In the genomic region with DNA sequence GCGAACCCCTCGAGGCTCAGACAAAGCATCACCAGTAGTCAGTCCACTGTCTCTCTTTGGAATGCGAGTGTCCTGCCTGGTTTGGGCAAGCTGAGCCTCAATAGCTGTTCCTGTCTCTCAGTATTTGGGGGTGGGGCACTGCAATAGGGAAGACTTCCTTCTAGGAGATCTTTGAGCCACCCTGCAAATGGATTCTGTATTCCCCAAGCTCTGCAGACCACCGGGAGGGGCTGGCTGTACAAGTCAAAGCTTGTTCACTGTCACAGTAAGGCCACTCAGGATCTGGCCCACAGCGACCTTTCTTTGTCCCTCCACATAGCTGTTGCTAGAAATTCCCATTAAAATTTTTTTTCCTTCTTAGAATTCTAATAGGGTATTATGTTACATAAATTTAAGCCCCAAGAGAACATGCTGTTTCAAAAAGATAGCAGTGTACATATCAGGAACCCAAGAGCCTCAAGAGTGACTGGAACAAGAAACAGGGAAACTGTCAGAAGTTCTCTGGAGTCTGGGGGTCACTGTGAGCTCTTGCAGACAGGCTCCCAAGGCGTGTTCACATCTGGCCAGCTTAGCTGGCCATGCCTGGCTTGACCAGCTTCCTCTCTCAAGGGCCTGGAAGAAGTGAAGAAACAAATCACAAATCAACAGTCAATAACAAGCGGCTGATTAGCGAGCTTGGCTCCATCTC, we compare ENCODE assay signal across 11 mouse cellular contexts. TPM values are rescaled to one million over a fixed set of nuclear protein-coding genes. Genes with fewer than 3 reads are reported as not detected.
A peak's percentile ranks its signal among the peaks of the same experiment; 100 is the strongest.
DNase-seq lines count a peak whose midpoint lies in the region; ATAC-seq and TF ChIP-seq lines count a peak whose summit lies in the region.
"Had no signal": no experiment of that assay in that cellular context is flagged by ENCODE, and none has a peak within 500 bp of the region (broad histone marks: within the 10 kb centered on the region; RNA-seq: fewer than 3 reads in every experiment).

No protein-coding gene starts in this region.

- H3K9me3 ChIP-seq in forebrain, embryonic 10.5 days: no peaks in the 10 kb centered on the region
- no peaks in the 10 kb centered on the region for H3K9me3 ChIP-seq in forebrain, postnatal 0 days (ENCODE audit: low read length)
- no peaks in the 10 kb centered on the region for H3K9me3 ChIP-seq in kidney, postnatal 0 days (replicated peaks; ENCODE audit: low read length)
- no peaks in the 10 kb centered on the region for H3K9me3 ChIP-seq in limb, embryonic 15.5 days
- H3K9me3 ChIP-seq: hindbrain, embryonic 13.5 days; midbrain, embryonic 12.5 days had no signal

- peak overlapping the region; percentile 82; the same call in 1 of the 2 replicates for H3K27ac ChIP-seq in forebrain, embryonic 10.5 days
- no peak overlapping the region for H3K27ac ChIP-seq in forebrain, postnatal 0 days (ENCODE audit: low read depth, low read length)
- no peak overlapping the region; the same call in 1 of the 2 replicates for H3K27ac ChIP-seq in kidney, postnatal 0 days
- H3K27ac ChIP-seq in embryonic fibroblast, embryonic 13.5 days (ENCODE audit: insufficient read depth, low read length): peak overlapping the region; percentile 65; the same call in 1 of the 2 replicates
- H3K27ac ChIP-seq in limb, embryonic 15.5 days: peak overlapping the region; percentile 88

- H3K9ac ChIP-seq in forebrain, postnatal 0 days: no peak overlapping the region
- H3K9ac ChIP-seq in kidney, postnatal 0 days (ENCODE audit: low read depth, low read length): no peak overlapping the region
- no peak overlapping the region for H3K9ac ChIP-seq in limb, embryonic 15.5 days
- H3K9ac ChIP-seq: hindbrain, embryonic 13.5 days; midbrain, embryonic 12.5 days had no signal

- H3K4me3 ChIP-seq in forebrain, embryonic 10.5 days: no peak overlapping the region
- no peak overlapping the region for H3K4me3 ChIP-seq in forebrain, postnatal 0 days (ENCODE audit: low read depth, low read length)
- no peak overlapping the region for H3K4me3 ChIP-seq in kidney, postnatal 0 days (replicated peaks; ENCODE audit: low read depth, low read length)
- H3K4me3 ChIP-seq in embryonic fibroblast, embryonic 13.5 days (ENCODE audit: insufficient read depth, low read length): no peak overlapping the region
- H3K4me3 ChIP-seq in limb, embryonic 15.5 days: no peak overlapping the region
- H3K4me3 ChIP-seq: hindbrain, embryonic 13.5 days; midbrain, embryonic 12.5 days had no signal

- 77% methylated on average over 8 of the region's 8 CpGs for WGBS in forebrain, embryonic 10.5 days
- 82% methylated on average over 8 of the region's 8 CpGs for WGBS in forebrain, postnatal 0 days
- 70% methylated on average over 8 of the region's 8 CpGs for WGBS in kidney, postnatal 0 days
- WGBS in limb, embryonic 15.5 days: 54% methylated on average over 8 of the region's 8 CpGs

- TF ChIP-seq POLR2A in embryonic fibroblast, embryonic 13.5 days (IDR thresholded peaks at IDR 0.05; ENCODE audit: low read depth, low read length): no peak

- no peak overlapping the region for H3K4me2 ChIP-seq in forebrain, postnatal 0 days (ENCODE audit: low read depth)
- no peak overlapping the region for H3K4me2 ChIP-seq in kidney, postnatal 0 days (ENCODE audit: low read length)
- H3K4me2 ChIP-seq in limb, embryonic 15.5 days: no peak overlapping the region
- H3K4me2 ChIP-seq: hindbrain, embryonic 13.5 days; liver, embryonic 11.5 days; midbrain, embryonic 12.5 days had no signal

- H3K36me3 ChIP-seq in forebrain, embryonic 10.5 days (replicated peaks): no peaks in the 10 kb centered on the region
- no peaks in the 10 kb centered on the region for H3K36me3 ChIP-seq in forebrain, postnatal 0 days (ENCODE audit: insufficient read depth)
- no peaks in the 10 kb centered on the region for H3K36me3 ChIP-seq in kidney, postnatal 0 days (ENCODE audit: insufficient read depth, low read length)
- no peaks in the 10 kb centered on the region for H3K36me3 ChIP-seq in limb, embryonic 15.5 days
- H3K36me3 ChIP-seq: hindbrain, embryonic 13.5 days; midbrain, embryonic 12.5 days had no signal

- ATAC-seq in forebrain, postnatal 0 days: no peak
- ATAC-seq in kidney, postnatal 0 days (replicated peaks; ENCODE audit: low FRiP score, low read depth): no peak
- ATAC-seq in limb, embryonic 15.5 days (ENCODE audit: insufficient number of reproducible peaks, low FRiP score, low TSS enrichment, low read depth): no peak
- ATAC-seq in monocyte, adult 5-6 weeks (replicated peaks; ENCODE audit: insufficient number of reproducible peaks, low FRiP score, low TSS enrichment, poor library complexity, severe bottlenecking): no peak

- no peaks in the 10 kb centered on the region for H3K27me3 ChIP-seq in forebrain, embryonic 10.5 days (ENCODE audit: poor library complexity, severe bottlenecking)
- H3K27me3 ChIP-seq in forebrain, postnatal 0 days (ENCODE audit: insufficient read depth, low read length): no peaks in the 10 kb centered on the region
- H3K27me3 ChIP-seq in kidney, postnatal 0 days (ENCODE audit: insufficient read depth, low read length): no peaks in the 10 kb centered on the region
- H3K27me3 ChIP-seq in limb, embryonic 15.5 days: no peaks in the 10 kb centered on the region
- H3K27me3 ChIP-seq: hindbrain, embryonic 13.5 days; midbrain, embryonic 12.5 days had no signal

- DNase-seq in forebrain, embryonic 10.5 days (ENCODE audit: extremely low spot score, low spot score): no peak
- no peak for DNase-seq in forebrain, postnatal 0 days
- DNase-seq in kidney, postnatal 0 days (ENCODE audit: low spot score): peak; percentile 44
- DNase-seq in kidney, adult 18-20 months: no peak
- DNase-seq in retina, postnatal 1 day: no peak

- peaks cover 27% of the 10 kb centered on the region for H3K4me1 ChIP-seq in forebrain, embryonic 10.5 days
- H3K4me1 ChIP-seq in forebrain, postnatal 0 days (ENCODE audit: insufficient read depth): no peaks in the 10 kb centered on the region
- H3K4me1 ChIP-seq in kidney, postnatal 0 days (replicated peaks; ENCODE audit: insufficient read depth, low read length): peaks cover 27% of the 10 kb centered on the region
- peaks cover 42% of the 10 kb centered on the region for H3K4me1 ChIP-seq in embryonic fibroblast, embryonic 13.5 days (ENCODE audit: control insufficient read depth, insufficient read depth, low read length)
- H3K4me1 ChIP-seq in limb, embryonic 15.5 days: peaks cover 39% of the 10 kb centered on the region

- no peak for TF ChIP-seq CTCF in forebrain, postnatal 0 days (IDR thresholded peaks at IDR 0.05; ENCODE audit: low read depth)
- no peak for TF ChIP-seq CTCF in kidney, postnatal 0 days (IDR thresholded peaks at IDR 0.05; ENCODE audit: low read depth)
- TF ChIP-seq CTCF in embryonic fibroblast, embryonic 13.5 days (IDR thresholded peaks at IDR 0.05; ENCODE audit: borderline replicate concordance, insufficient read depth, low read length): no peak

RNA-seq across cellular contexts. Expression of a gene that starts 25.5 kb away (rescaled TPM):
- polyA plus RNA-seq in forebrain, embryonic 10.5 days (2016; fragmentation: Nextera tagmentation; extraction: Ambion mirVana): 10.5 and 11.5 TPM in 2 replicates
- 33.5 and 43.1 TPM in 2 replicates for total RNA-seq in forebrain, postnatal 0 days (2014; rRNA removed)
- 7.0 and 10.5 TPM in 2 replicates for polyA plus RNA-seq in forebrain, postnatal 0 days (2015; fragmentation: Nextera tagmentation; extraction: Ambion mirVana)
- polyA plus RNA-seq in kidney, postnatal 0 days (2015; fragmentation: Nextera tagmentation; extraction: Ambion mirVana): 14.6 and 15.9 TPM in 2 replicates
- 168 and 255 TPM in 2 replicates for polyA plus RNA-seq in embryonic fibroblast, embryonic 13.5 days (2011; ENCODE audit: insufficient read length, low read depth, missing spikeins)
- polyA plus RNA-seq in limb, embryonic 15.5 days (2015; fragmentation: Nextera tagmentation; extraction: Ambion mirVana): 15.0 and 15.6 TPM in 2 replicates
- 78.4 to 114 TPM (median 84.2 TPM) in 3 replicates for total RNA-seq in monocyte, adult 5-6 weeks (2017)

RNA-seq across cellular contexts. Expression of a gene that starts 58.5 kb away (rescaled TPM):
- polyA plus RNA-seq in forebrain, embryonic 10.5 days (2016; fragmentation: Nextera tagmentation; extraction: Ambion mirVana): 63.0 and 67.6 TPM in 2 replicates
- total RNA-seq in forebrain, postnatal 0 days (2014; rRNA removed): 18.9 and 26.4 TPM in 2 replicates
- 12.2 and 15.4 TPM in 2 replicates for polyA plus RNA-seq in forebrain, postnatal 0 days (2015; fragmentation: Nextera tagmentation; extraction: Ambion mirVana)
- 25.3 and 26.8 TPM in 2 replicates for polyA plus RNA-seq in kidney, postnatal 0 days (2015; fragmentation: Nextera tagmentation; extraction: Ambion mirVana)
- polyA plus RNA-seq in embryonic fibroblast, embryonic 13.5 days (2011; ENCODE audit: insufficient read length, low read depth, missing spikeins): 46.5 and 56.5 TPM in 2 replicates
- polyA plus RNA-seq in limb, embryonic 15.5 days (2015; fragmentation: Nextera tagmentation; extraction: Ambion mirVana): 37.6 and 42.6 TPM in 2 replicates
- 6.2 to 12.3 TPM (median 8.9 TPM) in 3 replicates for total RNA-seq in monocyte, adult 5-6 weeks (2017)

Comparison
In these comparisons a context has a peak if more than half of its experiments do, and no peak if none do; other contexts are left out.
1. H3K27ac ChIP-seq: peak in forebrain, embryonic 10.5 days (single experiment), embryonic fibroblast, embryonic 13.5 days (single experiment) and limb, embryonic 15.5 days (single experiment); none in forebrain, postnatal 0 days (single experiment) and kidney, postnatal 0 days (single experiment).
2. RNA of a gene that starts 25.5 kb away (polyA plus RNA-seq): 168 to 255 TPM in embryonic fibroblast, embryonic 13.5 days; 14.6 to 15.9 TPM in kidney, postnatal 0 days, 15.0 to 15.6 TPM in limb, embryonic 15.5 days, 7.0 to 10.5 TPM in forebrain, postnatal 0 days and 10.5 to 11.5 TPM in forebrain, embryonic 10.5 days; every median in the first group is over 10 times any median in the second.